Mouse (Mus musculus): ENCODE measurements around the gene Cotl1. TPM values are rescaled to one million over a fixed set of nuclear protein-coding genes. Genes with fewer than 3 reads are reported as not detected.

Gene Cotl1
- polyA plus RNA-seq (2012; rRNA removed; ENCODE audit: low replicate concordance): 369 and 425 TPM in 2 replicates

DNA sequence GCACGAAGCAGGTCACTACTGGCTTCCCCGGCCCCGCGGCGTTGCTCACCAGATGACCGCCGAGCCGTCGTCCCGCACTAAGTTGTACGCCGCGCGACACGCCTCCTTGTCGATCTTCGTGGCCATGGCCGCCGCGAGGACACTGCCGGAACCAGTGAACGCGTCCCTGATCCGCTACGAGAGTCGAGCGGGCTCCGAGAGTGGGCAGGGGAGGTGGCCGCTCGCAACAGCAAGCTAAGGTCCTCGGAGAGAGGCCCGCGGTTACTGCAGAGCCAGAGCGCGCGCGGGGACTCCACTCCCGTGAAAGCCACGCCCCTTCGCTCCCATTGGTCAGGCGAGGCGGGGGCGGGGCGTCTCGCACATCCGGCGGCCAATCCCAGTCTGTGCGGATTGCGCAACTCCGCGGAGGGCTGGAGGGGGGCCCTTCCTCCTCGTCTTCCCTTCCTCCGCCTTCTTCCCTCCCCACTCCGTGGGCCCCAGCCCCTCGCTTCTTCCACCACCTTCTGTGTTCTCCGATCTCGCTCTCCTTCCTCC, at the start of gene Cotl1:
TSS of gene Cotl1 (minus strand) at position 270 of the 534 bp plus-strand sequence.

DNA sequence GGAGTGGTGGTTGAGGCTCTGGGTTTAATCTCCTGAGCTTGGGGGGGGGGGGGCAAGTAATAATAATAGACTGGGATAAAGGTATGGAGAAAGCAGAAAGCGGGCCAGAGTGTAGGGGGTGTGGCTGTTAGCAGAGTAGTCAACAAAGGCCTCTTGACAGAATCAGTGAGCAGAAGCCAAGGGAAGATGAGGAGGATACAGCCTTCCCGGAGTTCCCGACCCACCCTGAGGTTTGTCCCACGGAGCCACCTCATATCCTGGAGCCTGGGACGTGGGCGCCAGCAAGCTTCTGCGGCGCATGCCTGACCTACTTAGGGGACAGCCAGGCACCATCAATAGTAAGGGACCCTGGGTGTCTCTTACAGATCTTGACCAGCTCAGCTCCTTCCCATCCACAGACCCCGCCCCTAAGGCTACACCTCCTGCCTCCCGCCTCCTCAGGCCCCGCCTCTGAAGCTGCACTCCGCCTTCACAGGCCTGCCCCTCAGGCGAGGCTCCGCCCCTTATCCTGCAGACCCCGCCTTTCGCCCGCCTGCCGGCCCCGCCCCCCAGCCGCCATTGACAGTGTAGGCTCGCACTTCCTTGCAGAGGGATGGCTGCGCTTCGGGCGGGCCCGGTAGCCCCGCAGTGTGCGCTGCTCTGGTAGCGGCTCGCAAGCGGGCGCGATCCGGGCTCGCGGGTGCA, 21.5 kb upstream of the Cotl1 start, which contains the start of gene Klhl36:
TSS of gene Klhl36 (plus strand) at position 561 of the 684 bp plus-strand sequence.

DNA sequence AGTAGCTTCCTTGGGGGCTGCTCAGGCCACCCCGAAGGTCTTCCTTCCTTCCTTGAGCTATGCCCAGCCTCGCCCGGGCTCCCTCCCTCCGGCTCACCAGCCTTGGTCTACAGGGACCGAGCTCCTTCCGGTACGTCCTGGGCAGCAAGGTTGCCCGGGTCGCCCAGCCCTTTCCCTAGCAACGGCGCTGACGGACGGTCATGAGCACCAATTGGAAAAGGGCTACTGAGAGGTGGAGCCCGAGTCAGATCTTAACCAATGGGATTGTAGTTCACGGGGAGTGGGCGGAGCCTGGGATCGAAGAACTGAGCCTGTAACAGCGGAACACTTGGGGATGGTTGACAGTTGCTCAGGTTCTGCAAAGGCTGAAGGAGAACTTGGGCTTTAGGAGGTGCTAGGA, 62.1 kb downstream of the Cotl1 start, which contains the start of gene Tldc1:
TSS of gene Tldc1 (minus strand) at position 154 of the 400 bp plus-strand sequence.

Other genes with a start within 250 kb of the Cotl1 start
- gene Taf1c, start 235.3 kb downstream of the Cotl1 start, polyA plus RNA-seq (2012; rRNA removed; ENCODE audit: low replicate concordance): 19.7 and 22.9 TPM in 2 replicates
- 0.44 and 4.5 TPM in 2 replicates for gene Adad2, start 227.8 kb downstream of the Cotl1 start, polyA plus RNA-seq (2012; rRNA removed; ENCODE audit: low replicate concordance)
- 0.56 and 0.74 TPM in 2 replicates for gene Kcng4, start 204.9 kb downstream of the Cotl1 start, polyA plus RNA-seq (2012; rRNA removed; ENCODE audit: low replicate concordance)
- 26.9 and 27.6 TPM in 2 replicates for gene Wfdc1, start 174.2 kb downstream of the Cotl1 start, polyA plus RNA-seq (2012; rRNA removed; ENCODE audit: low replicate concordance)
- 4.3 and 5.8 TPM in 2 replicates for gene Atp2c2, start 140.5 kb downstream of the Cotl1 start, polyA plus RNA-seq (2012; rRNA removed; ENCODE audit: low replicate concordance)
- 6.4 and 8.5 TPM in 2 replicates for gene Tldc1, start 62.1 kb downstream of the Cotl1 start, polyA plus RNA-seq (2012; rRNA removed; ENCODE audit: low replicate concordance)
- 12.2 and 17.3 TPM in 2 replicates for gene Klhl36, start 21.7 kb upstream of the Cotl1 start, polyA plus RNA-seq (2012; rRNA removed; ENCODE audit: low replicate concordance)
- 101 and 122 TPM in 2 replicates for gene Usp10, start 69.8 kb upstream of the Cotl1 start, polyA plus RNA-seq (2012; rRNA removed; ENCODE audit: low replicate concordance)
- gene Gm20388, start 70.3 kb upstream of the Cotl1 start, polyA plus RNA-seq (2012; rRNA removed; ENCODE audit: low replicate concordance): 43.1 and 44.1 TPM in 2 replicates
- gene Crispld2, start 151.9 kb upstream of the Cotl1 start, polyA plus RNA-seq (2012; rRNA removed; ENCODE audit: low replicate concordance): 4.4 and 13.5 TPM in 2 replicates